Mouse (Mus musculus) CH12.LX (cell line): ENCODE data around the gene Tmco3. TPM values are rescaled to one million over a fixed set of nuclear protein-coding genes. Genes with fewer than 3 reads are reported as not detected.

ENCODE experiments used
- DNase-seq: peaks from one replicate; pipeline ENCODE4 v3.0.0-alpha.2; 2013; ENCODE audit errors: extremely low read depth
- H3K27ac ChIP-seq: 2 replicates; pipeline ENCODE4 v1.5.1; 2012; ENCODE audit warnings: low read depth, mild to moderate bottlenecking, control low read depth, moderate library complexity; ENCODE audit not compliant: insufficient read depth
- H3K27me3 ChIP-seq: replicated peaks from 2 replicates; pipeline ENCODE3; 2012; ENCODE audit warnings: inconsistent platforms
- H3K36me3 ChIP-seq, 2 experiments: replicated peaks in 1 of 2; 2 replicates each; pipeline versions ENCODE3 to v1.6.1; 2012; ENCODE audit warnings: inconsistent platforms in 1 of 2, low read length in 1 of 2, mild to moderate bottlenecking in 1 of 2, mixed read lengths in 1 of 2, moderate library complexity in 1 of 2; ENCODE audit not compliant: control insufficient read depth in 1 of 2, insufficient read depth in 1 of 2
- H3K4me1 ChIP-seq, 2 experiments: 2 replicates each; pipeline ENCODE4 v1.6.1; 2012; ENCODE audit warnings: inconsistent platforms in 1 of 2, moderate library complexity in 1 of 2; ENCODE audit not compliant: insufficient read depth in 2 of 2, control insufficient read depth in 1 of 2
- H3K4me2 ChIP-seq: 2 replicates; pipeline ENCODE4 v1.6.1; 2012; ENCODE audit warnings: low read depth, mild to moderate bottlenecking, control low read depth; ENCODE audit not compliant: poor library complexity, insufficient read depth, severe bottlenecking
- H3K4me3 ChIP-seq, 3 experiments: fragments of 150-350 bp in 1 of 3; sonication (generic) in 1 of 3; replicated peaks in 1 of 3; 2 replicates each; pipeline versions ENCODE3 to v1.5.1; 2011 to 2012; ENCODE audit warnings: low read depth in 2 of 3, low read length in 2 of 3, mild to moderate bottlenecking in 2 of 3, moderate library complexity in 2 of 3, control low read depth in 1 of 3, improper control_type of control experiment in 1 of 3, inconsistent platforms in 1 of 3, mixed read lengths in 1 of 3; ENCODE audit not compliant: poor library complexity in 1 of 3
- H3K79me2 ChIP-seq: replicated peaks from 2 replicates; pipeline ENCODE4 v1.6.1; 2012; ENCODE audit warnings: mild to moderate bottlenecking, moderate library complexity; ENCODE audit not compliant: control insufficient read depth, poor library complexity, insufficient read depth, severe bottlenecking; ENCODE audit errors: extremely low read depth
- H3K9ac ChIP-seq: 2 replicates; pipeline ENCODE4 v1.6.1; 2012; ENCODE audit warnings: low read depth, mild to moderate bottlenecking, control low read depth, moderate library complexity; ENCODE audit not compliant: insufficient read depth
- H3K9me3 ChIP-seq: replicated peaks from 2 replicates; pipeline ENCODE3; 2012; ENCODE audit warnings: low read length, inconsistent platforms, mixed read lengths
- CHD1 ChIP-seq: IDR thresholded peaks from 2 replicates; pipeline ENCODE4 v1.6.1; 2012; ENCODE audit warnings: low read depth, low read length, improper control_type of control experiment, inconsistent platforms
- ETS1 ChIP-seq: conservative IDR thresholded peaks from 2 replicates; pipeline ENCODE4 v1.6.1; 2012; ENCODE audit warnings: low read depth, mild to moderate bottlenecking, inconsistent platforms, low read length, improper control_type of control experiment, moderate library complexity
- GABPA ChIP-seq: IDR thresholded peaks from 2 replicates; pipeline ENCODE4 v1.6.1; 2012; ENCODE audit warnings: low read depth, low read length, improper control_type of control experiment, inconsistent platforms; ENCODE audit not compliant: insufficient replicate concordance
- HCFC1 ChIP-seq: IDR thresholded peaks from 2 replicates; pipeline ENCODE4 v1.6.1; 2012; ENCODE audit warnings: low read depth, mild to moderate bottlenecking, inconsistent platforms, low read length, improper control_type of control experiment
- IRF4 ChIP-seq: IDR thresholded peaks from 2 replicates; pipeline ENCODE4 v1.6.1; 2014; ENCODE audit warnings: low read depth, mild to moderate bottlenecking, inconsistent platforms, low read length, improper control_type of control experiment
- JUN ChIP-seq: IDR thresholded peaks from 2 replicates; pipeline ENCODE4 v1.6.1; 2011; ENCODE audit warnings: low read depth, mild to moderate bottlenecking, low read length, improper control_type of control experiment, moderate library complexity; ENCODE audit not compliant: insufficient read depth
- MEF2A ChIP-seq: IDR thresholded peaks from 2 replicates; pipeline ENCODE4 v1.6.1; 2014; ENCODE audit warnings: low read depth, mild to moderate bottlenecking, inconsistent platforms, low read length, improper control_type of control experiment, borderline replicate concordance
- PAX5 ChIP-seq: IDR thresholded peaks from 2 replicates; pipeline ENCODE4 v1.6.1; 2012; ENCODE audit warnings: low read length, inconsistent platforms, mixed read lengths
- POLR2A ChIP-seq: IDR thresholded peaks from 2 replicates; pipeline ENCODE4 v1.6.1; 2011; ENCODE audit warnings: low read depth, mild to moderate bottlenecking, improper control_type of control experiment, low read length
- POLR2AphosphoS2 ChIP-seq: IDR thresholded peaks from 2 replicates; pipeline ENCODE4 v1.6.1; 2011; ENCODE audit warnings: low read depth, low read length, improper control_type of control experiment
- RAD21 ChIP-seq: IDR thresholded peaks from 2 replicates; pipeline ENCODE4 v1.6.1; 2011; ENCODE audit warnings: low read depth, mild to moderate bottlenecking, low read length, improper control_type of control experiment, moderate library complexity
- SIN3A ChIP-seq: IDR thresholded peaks from 2 replicates; pipeline ENCODE4 v1.6.1; 2012; ENCODE audit warnings: low read length, improper control_type of control experiment, inconsistent platforms
- TBP ChIP-seq: conservative IDR thresholded peaks from 2 replicates; pipeline ENCODE4 v1.6.1; 2011; ENCODE audit warnings: low read depth, low read length, improper control_type of control experiment
- USF2 ChIP-seq: conservative IDR thresholded peaks from 2 replicates; pipeline ENCODE4 v1.6.1; 2011; ENCODE audit warnings: low read depth, low read length, improper control_type of control experiment
- ZC3H11A ChIP-seq: IDR thresholded peaks from 2 replicates; pipeline ENCODE4 v1.6.1; 2012; ENCODE audit warnings: low read depth, mild to moderate bottlenecking, inconsistent platforms, low read length, improper control_type of control experiment
- ZKSCAN1 ChIP-seq: IDR thresholded peaks from 2 replicates; pipeline ENCODE4 v1.6.1; 2012; ENCODE audit warnings: low read depth, inconsistent platforms, low read length, improper control_type of control experiment, borderline replicate concordance
- ZMIZ1 ChIP-seq: IDR thresholded peaks from 2 replicates; pipeline ENCODE4 v1.6.1; 2012; ENCODE audit warnings: low read depth, mild to moderate bottlenecking, inconsistent platforms, low read length, improper control_type of control experiment
- ZNF384 ChIP-seq: IDR thresholded peaks from 2 replicates; pipeline ENCODE4 v1.6.1; 2012; ENCODE audit warnings: low read depth, low read length, improper control_type of control experiment, inconsistent platforms
- dilution Hi-C: fragments of 300-500 bp; cut with MboI; formaldehyde crosslinking; loops from 2 replicates; pipeline ENCODE4 v1.14.3; 2020; ENCODE audit warnings: low sequenced_read_pairs; ENCODE audit not compliant: extremely low pct_unique_long_range_greater_than_20kb, extremely low pct_ligation_motif_present
- in situ Hi-C: fragments of 300-500 bp; cut with MboI; formaldehyde crosslinking; loops from 3 replicates; pipeline ENCODE4 v1.14.3; 2019; ENCODE audit warnings: low sequenced_read_pairs, low pct_ligation_motif_present, low pct_unique_long_range_greater_than_20kb, mixed read lengths
- polyA plus RNA-seq: library from polyadenylated mRNA; unstranded; fragments of >175 nt; gene quantifications from 2 replicates; pipeline ENCODE4 v1.2.1, GENCODE M21; 2012; ENCODE audit warnings: low read depth; ENCODE audit not compliant: insufficient read length
- total RNA-seq, 2 experiments: library from RNA; depleted of rRNA; stranded (reverse); fragments of 300-350 nt in 1 of 2; fragments of >200 nt in 1 of 2; gene quantifications; 2 replicates each; pipeline ENCODE4 v1.2.3; 2012 to 2014

Tmco3 gene
- total and polyA plus RNA-seq, 3 experiments = 7.3 to 15.1 (median 10.1) TPM

- no peaks in the 10 kb centered on the region for H3K36me3 ChIP-seq
- H3K79me2 ChIP-seq = no peaks in the 10 kb centered on the region
- no peak overlapping the region for H3K27ac ChIP-seq
- in situ Hi-C loops = no loop called here
- H3K9ac ChIP-seq = no peak overlapping the region
- peaks cover 5 to 6% of the 10 kb centered on the region in 2 experiments; a peak in 1 of 4 replicates for H3K4me1 ChIP-seq
- no peak overlapping the region for H3K4me3 ChIP-seq
- peaks cover 95% of the 10 kb centered on the region for H3K27me3 ChIP-seq
- TF ChIP-seq CHD1 = no peak
- TF ChIP-seq TBP = no peak
- TF ChIP-seq PAX5 = no peak
- TF ChIP-seq ZMIZ1 = no peak
- no peak for TF ChIP-seq POLR2AphosphoS2
- TF ChIP-seq ZKSCAN1 = no peak
- TF ChIP-seq SIN3A = no peak
- TF ChIP-seq JUN = no peak
- TF ChIP-seq POLR2A = no peak
- TF ChIP-seq RAD21 = no peak
- no peak for TF ChIP-seq ETS1
- no peak for TF ChIP-seq ZNF384
- no peak for TF ChIP-seq USF2
- no peak for TF ChIP-seq IRF4
- TF ChIP-seq MEF2A = no peak
- TF ChIP-seq GABPA = no peak
- TF ChIP-seq ZC3H11A = no peak
- TF ChIP-seq, all 38 proteins: peak for 0
- dilution Hi-C loops = no loop called here
- Histone ChIP-seq H3K4me2 (no peak overlapping the region), H3K9me3 (peaks cover 5% of the 10 kb centered on the region)
- DNase-seq = no peak
Measured at GRCm38 (mm10) chr8:13244343-13244880, 43.6 kb upstream of the Tmco3 start.

- in situ Hi-C loops = no loop called here
- Histone ChIP-seq H3K9ac (no peak overlapping the region), H3K27me3 (peaks cover 46% of the 10 kb centered on the region), H3K79me2 (no peaks in the 10 kb centered on the region), H3K4me3 (no peak overlapping the region), H3K4me1 (peaks cover 0 to 7% of the 10 kb centered on the region in 2 experiments; a peak in 1 of 4 replicates), H3K9me3 (no peaks in the 10 kb centered on the region), H3K36me3 (peaks cover 13 to 28% of the 10 kb centered on the region in 2 experiments), H3K27ac (no peak overlapping the region), H3K4me2 (no peak overlapping the region)
- dilution Hi-C loops = no loop called here
- TF ChIP-seq HCFC1 = no peak
- TF ChIP-seq JUN = no peak
- no peak for DNase-seq
Measured at GRCm38 (mm10) chr8:13252837-13253236, 35.2 kb upstream of the Tmco3 start.
